Mouse (Mus musculus): ENCODE data around the gene Rflna. TPM values are rescaled to one million over a fixed set of nuclear protein-coding genes. Genes with fewer than 3 reads are reported as not detected.

Rflna gene
- polyA plus RNA-seq, 1 experiment: 18.2 TPM

GRCm38 (mm10) chr5:125052603-125053488 is 49.8 kb downstream of the Rflna start:
- no peak for DNase-seq (ENCODE audit: low read depth)

DNA sequence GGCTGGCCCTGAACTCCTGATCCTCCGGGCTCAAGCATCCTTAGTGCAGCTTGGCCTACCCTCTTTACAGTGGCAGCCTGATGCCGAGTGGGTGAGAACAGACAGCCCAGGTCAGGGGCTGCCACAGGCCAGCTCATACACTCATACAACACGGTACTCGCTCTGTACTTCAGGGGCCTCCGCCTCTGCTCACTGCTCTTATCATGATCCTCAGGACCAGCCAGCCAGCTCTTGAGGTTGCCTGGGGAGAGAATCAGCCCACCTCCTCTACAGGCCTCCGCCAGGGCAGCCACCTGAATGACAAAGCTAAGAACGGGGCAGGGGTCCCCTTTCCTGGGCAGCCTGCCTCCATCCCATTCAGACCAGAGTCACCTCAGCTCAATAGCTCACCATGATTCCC is 50.6 kb downstream of the Rflna start:
- DNase-seq (ENCODE audit: low read depth): no peak

- no peak for DNase-seq (ENCODE audit: low read depth)
Measured at GRCm38 (mm10) chr5:125055901-125056300, 52.9 kb downstream of the Rflna start.

DNA sequence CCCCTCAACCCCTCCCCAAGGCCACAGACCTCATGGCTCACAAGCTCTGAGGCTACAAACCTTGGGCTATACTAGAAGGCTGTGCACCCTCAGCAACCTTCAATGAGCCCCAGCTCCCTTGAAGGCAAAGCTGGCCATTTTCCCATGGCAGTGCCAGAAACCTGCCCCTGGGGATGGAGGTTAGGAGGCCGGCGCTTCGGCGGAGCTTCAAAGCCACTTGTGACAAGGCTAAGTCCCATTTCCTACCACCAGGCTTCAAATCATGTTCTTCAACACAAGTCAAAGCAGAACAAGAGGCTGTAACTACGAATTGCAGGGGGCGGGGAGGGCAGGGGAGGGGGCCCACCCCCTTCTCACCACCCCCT is 53.3 kb downstream of the Rflna start:
- DNase-seq (ENCODE audit: low read depth): no peak

- DNase-seq (ENCODE audit: low read depth): no peak
Measured at GRCm38 (mm10) chr5:125056696-125057554, 53.9 kb downstream of the Rflna start.

- DNase-seq (ENCODE audit: low read depth): no peak
Measured at GRCm38 (mm10) chr5:125057555-125058266, 54.7 kb downstream of the Rflna start.

- no peak for DNase-seq (ENCODE audit: low read depth)
Measured at GRCm38 (mm10) chr5:125058267-125058668, 55.2 kb downstream of the Rflna start.

Other genes with a start within 250 kb of the Rflna start
- gene Ccdc92, start 140.8 kb upstream of the Rflna start, polyA plus RNA-seq (2012; rRNA removed): 6.6 and 10.5 TPM in 2 replicates
- 21.9 and 25.4 TPM in 2 replicates for gene Zfp664, start 140.5 kb upstream of the Rflna start, polyA plus RNA-seq (2012; rRNA removed)
- gene Ncor2, start 176.0 kb downstream of the Rflna start, polyA plus RNA-seq (2012; rRNA removed): 31.3 and 74.2 TPM in 2 replicates

Measured in gonadal fat pad, adult 2 months (tissue).